Mouse (Mus musculus) kidney, adult 8-10 months (tissue): Measurements from ENCODE around the gene Cpa5.

Experiments used
- DNase-seq, 2 experiments: peaks; one replicate each; pipeline ENCODE4 v3.0.0; 2022

The Cpa5 gene

GRCm38 (mm10) chr6:30610710-30611109, at the start of gene Cpa5:
Cpa5 (plus strand) TSS chr6:30611010.
- DNase-seq = no peak

GRCm38 (mm10) chr6:30562132-30562531, 48.7 kb upstream of the Cpa5 start:
- no peak for DNase-seq

- no peak for DNase-seq
Measured at GRCm38 (mm10) chr6:30563575-30563974, 47.2 kb upstream of the Cpa5 start.

- no peak for DNase-seq
Measured at GRCm38 (mm10) chr6:30564051-30564450, 46.8 kb upstream of the Cpa5 start.

GRCm38 (mm10) chr6:30568069-30568468, 42.7 kb upstream of the Cpa5 start, which contains the start of gene Cpa4:
Cpa4 (plus strand) TSS chr6:30568369.
- DNase-seq = no peak

GRCm38 (mm10) chr6:30569331-30569730, 41.5 kb upstream of the Cpa5 start:
- DNase-seq = no peak

- no peak for DNase-seq
Measured at GRCm38 (mm10) chr6:30570012-30570411, 40.8 kb upstream of the Cpa5 start.

- DNase-seq = no peak
Measured at GRCm38 (mm10) chr6:30572456-30573311, 38.1 kb upstream of the Cpa5 start.

GRCm38 (mm10) chr6:30573380-30573779, 37.4 kb upstream of the Cpa5 start:
- DNase-seq = no peak

GRCm38 (mm10) chr6:30574945-30575344, 35.9 kb upstream of the Cpa5 start:
- DNase-seq = no peak

GRCm38 (mm10) chr6:30576477-30577203, 34.2 kb upstream of the Cpa5 start:
- DNase-seq = peak; percentile 2 to 7

- DNase-seq = no peak
Measured at GRCm38 (mm10) chr6:30579961-30580840, 30.6 kb upstream of the Cpa5 start.

GRCm38 (mm10) chr6:30580841-30581176, 30.0 kb upstream of the Cpa5 start:
- DNase-seq = no peak

- no peak for DNase-seq
Measured at GRCm38 (mm10) chr6:30586886-30587442, 23.8 kb upstream of the Cpa5 start.

- no peak for DNase-seq
Measured at GRCm38 (mm10) chr6:30589819-30590218, 21.0 kb upstream of the Cpa5 start.

GRCm38 (mm10) chr6:30591851-30592404, 18.9 kb upstream of the Cpa5 start:
- DNase-seq = no peak

GRCm38 (mm10) chr6:30592417-30592974, 18.3 kb upstream of the Cpa5 start:
- no peak for DNase-seq

- DNase-seq = no peak
Measured at GRCm38 (mm10) chr6:30594364-30594763, 16.4 kb upstream of the Cpa5 start.

- no peak for DNase-seq
Measured at GRCm38 (mm10) chr6:30596230-30596898, 14.4 kb upstream of the Cpa5 start.

GRCm38 (mm10) chr6:30600033-30600432, 10.8 kb upstream of the Cpa5 start:
- DNase-seq = peak; percentile 8 to 10

- no peak for DNase-seq
Measured at GRCm38 (mm10) chr6:30600995-30601394, 9.8 kb upstream of the Cpa5 start.
